Mouse (Mus musculus) lung, embryonic 14.5 days (tissue): ENCODE results near the gene Pde4d. TPM values are rescaled to one million over a fixed set of nuclear protein-coding genes. Genes with fewer than 3 reads are reported as not detected.

Source experiments
- ATAC-seq: fragments of 200-750 bp; cut with Nextera tagmentation; 2 replicates; pipeline ENCODE4 v1.8.0; 2017; ENCODE audit warnings: mild to moderate bottlenecking, moderate TSS enrichment, moderate library complexity; ENCODE audit not compliant: insufficient read depth
- DNase-seq: peaks from one replicate; pipeline ENCODE4 v3.0.0-alpha.2; 2015
- H3K27ac ChIP-seq: fragments of 300-500 bp; sonication (generic); 2 replicates; pipeline ENCODE4 v1.5.1; 2014; ENCODE audit warnings: low read depth, mild to moderate bottlenecking, moderate library complexity
- H3K27me3 ChIP-seq: fragments of 300-500 bp; sonication (generic); 2 replicates; pipeline ENCODE4 v1.6.1; 2014; ENCODE audit warnings: low read length, control low read depth; ENCODE audit not compliant: insufficient read depth
- H3K36me3 ChIP-seq: fragments of 300-500 bp; sonication (generic); 2 replicates; pipeline ENCODE4 v1.6.1; 2014; ENCODE audit warnings: control low read depth; ENCODE audit not compliant: insufficient read depth
- H3K4me1 ChIP-seq: fragments of 300-500 bp; sonication (generic); 2 replicates; pipeline ENCODE4 v1.6.1; 2014; ENCODE audit warnings: antibody characterized with exemption, control low read depth; ENCODE audit not compliant: insufficient read depth
- H3K4me2 ChIP-seq: fragments of 300-500 bp; sonication (generic); 2 replicates; pipeline ENCODE4 v1.6.1; 2014; ENCODE audit warnings: mild to moderate bottlenecking
- H3K4me3 ChIP-seq: fragments of 300-500 bp; sonication (generic); 2 replicates; pipeline ENCODE4 v1.5.1; 2014; ENCODE audit warnings: low read depth, low read length
- H3K9ac ChIP-seq: fragments of 300-500 bp; sonication (generic); 2 replicates; pipeline ENCODE4 v1.6.1; 2014
- H3K9me3 ChIP-seq: fragments of 300-500 bp; sonication (generic); 2 replicates; pipeline ENCODE4 v1.6.1; 2016; ENCODE audit warnings: low read depth, low read length, control low read depth
- CTCF ChIP-seq: IDR thresholded peaks from 2 replicates; pipeline ENCODE4 v1.5.1; 2016; ENCODE audit warnings: antibody characterized with exemption, low read depth
- WGBS: fragments of 180-500 bp; shearing (Covaris S2); extraction: QIAGEN DNeasy Blood & Tissue Kit; methylation state at CpG from one replicate; pipeline ENCODE4 v1.1.7; 2014; 5-methylcytosine and 5-hydroxymethylcytosine counted together
- polyA plus RNA-seq: library from polyadenylated mRNA; unstranded; fragments of >200 nt; fragmentation: Nextera tagmentation; extraction: Ambion mirVana; gene quantifications from 2 replicates; pipeline ENCODE4 v1.2.1, GENCODE M21; 2014

Gene Pde4d
- polyA plus RNA-seq, 1 experiment from 2014 or later, result 16.2 TPM

- ATAC-seq, result no peak
- 72% methylated on average over 3 of the region's 3 CpGs for WGBS
- H3K4me3 ChIP-seq, result no peak overlapping the region
- no peak overlapping the region for H3K27ac ChIP-seq
- no peak for DNase-seq
- H3K36me3 ChIP-seq, result no peaks in the 10 kb centered on the region
- no peak overlapping the region for H3K4me2 ChIP-seq
- no peaks in the 10 kb centered on the region for H3K27me3 ChIP-seq
- no peak overlapping the region for H3K9ac ChIP-seq
- TF ChIP-seq CTCF, result no peak
- no peaks in the 10 kb centered on the region for H3K9me3 ChIP-seq
- no peaks in the 10 kb centered on the region for H3K4me1 ChIP-seq
Observed at GRCm38 (mm10) chr13:109407371-109407770, 957.6 kb downstream of the Pde4d start.

- Histone ChIP-seq H3K27ac (no peak overlapping the region), H3K27me3 (no peaks in the 10 kb centered on the region), H3K9ac (no peak overlapping the region), H3K36me3 (no peaks in the 10 kb centered on the region), H3K4me2 (no peak overlapping the region), H3K9me3 (peaks cover 4% of the 10 kb centered on the region; the same call in 1 of the 2 replicates), H3K4me1 (no peaks in the 10 kb centered on the region; the same call in 1 of the 2 replicates), H3K4me3 (no peak overlapping the region)
- no peak for TF ChIP-seq CTCF
- WGBS, result 91% methylated on average over 3 of the region's 3 CpGs
- no peak for ATAC-seq
- DNase-seq, result no peak
Observed at GRCm38 (mm10) chr13:109420426-109420825, 970.7 kb downstream of the Pde4d start.

- TF ChIP-seq CTCF, result no peak
- Histone ChIP-seq H3K4me1 (no peaks in the 10 kb centered on the region; the same call in 1 of the 2 replicates), H3K9ac (no peak overlapping the region), H3K27me3 (no peaks in the 10 kb centered on the region), H3K4me3 (no peak overlapping the region), H3K27ac (no peak overlapping the region), H3K9me3 (peaks cover 4% of the 10 kb centered on the region; the same call in 1 of the 2 replicates), H3K4me2 (no peak overlapping the region), H3K36me3 (no peaks in the 10 kb centered on the region)
- DNase-seq (no peak), ATAC-seq (no peak)
- 5% methylated on average over 2 of the region's 2 CpGs for WGBS
Observed at GRCm38 (mm10) chr13:109424906-109425305, 975.2 kb downstream of the Pde4d start.

DNA sequence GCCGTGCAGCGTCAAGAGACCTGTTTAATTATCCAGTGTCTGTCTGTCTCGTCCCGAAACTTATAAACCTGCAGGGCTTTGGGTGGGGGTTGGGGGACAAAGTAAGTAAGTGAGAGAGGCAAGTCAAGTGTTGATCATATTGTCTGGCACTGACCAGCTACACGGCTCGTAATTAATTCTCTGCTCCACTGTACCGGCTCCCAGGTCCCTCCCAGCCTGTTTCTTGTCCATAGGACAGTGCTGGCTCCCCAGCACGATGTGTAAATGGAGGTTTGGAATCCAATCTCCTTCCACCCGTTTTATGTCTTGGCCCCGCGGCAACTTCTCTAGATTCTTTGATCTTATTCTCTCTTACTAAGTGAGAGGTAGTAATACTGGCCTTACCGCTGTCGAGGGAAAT lies 975.8 kb downstream of the Pde4d start:
- no peak overlapping the region for H3K9ac ChIP-seq
- no peaks in the 10 kb centered on the region for H3K27me3 ChIP-seq
- no peaks in the 10 kb centered on the region for H3K36me3 ChIP-seq
- no peaks in the 10 kb centered on the region; the same call in 1 of the 2 replicates for H3K4me1 ChIP-seq
- H3K27ac ChIP-seq, result no peak overlapping the region
- no peak for TF ChIP-seq CTCF
- ATAC-seq, result no peak; the same call in 1 of the 2 replicates
- peaks cover 4% of the 10 kb centered on the region; the same call in 1 of the 2 replicates for H3K9me3 ChIP-seq
- H3K4me2 ChIP-seq, result no peak overlapping the region
- no peak overlapping the region for H3K4me3 ChIP-seq
- 48% methylated on average over 13 of the region's 13 CpGs for WGBS
- no peak for DNase-seq

DNA sequence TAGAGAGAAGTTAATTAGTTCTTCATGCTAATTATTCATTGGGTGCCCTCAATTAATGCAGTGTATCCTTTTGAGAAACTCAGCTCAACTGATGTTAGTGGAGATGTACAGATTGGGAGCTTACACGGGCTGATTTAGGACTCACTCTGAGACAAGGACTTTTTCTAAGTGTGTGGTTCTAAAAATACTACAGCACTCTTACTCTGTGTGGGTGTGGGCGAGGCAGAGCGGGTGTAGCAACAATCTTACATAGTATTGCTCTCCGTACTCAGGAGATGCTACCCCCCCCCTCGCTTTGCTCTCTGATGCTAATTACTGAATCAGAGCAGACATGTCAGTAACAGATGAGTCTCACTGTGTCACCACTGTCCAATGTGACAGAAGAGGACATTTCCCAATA lies 976.3 kb downstream of the Pde4d start:
- Histone ChIP-seq H3K4me3 (no peak overlapping the region), H3K27me3 (no peaks in the 10 kb centered on the region), H3K4me2 (no peak overlapping the region), H3K4me1 (no peaks in the 10 kb centered on the region; the same call in 1 of the 2 replicates), H3K36me3 (no peaks in the 10 kb centered on the region), H3K9ac (no peak overlapping the region), H3K9me3 (peaks cover 4% of the 10 kb centered on the region; the same call in 1 of the 2 replicates), H3K27ac (no peak overlapping the region)
- TF ChIP-seq CTCF, result no peak
- ATAC-seq, result no peak
- 79% methylated on average over 5 of the region's 5 CpGs for WGBS
- DNase-seq, result no peak

DNA sequence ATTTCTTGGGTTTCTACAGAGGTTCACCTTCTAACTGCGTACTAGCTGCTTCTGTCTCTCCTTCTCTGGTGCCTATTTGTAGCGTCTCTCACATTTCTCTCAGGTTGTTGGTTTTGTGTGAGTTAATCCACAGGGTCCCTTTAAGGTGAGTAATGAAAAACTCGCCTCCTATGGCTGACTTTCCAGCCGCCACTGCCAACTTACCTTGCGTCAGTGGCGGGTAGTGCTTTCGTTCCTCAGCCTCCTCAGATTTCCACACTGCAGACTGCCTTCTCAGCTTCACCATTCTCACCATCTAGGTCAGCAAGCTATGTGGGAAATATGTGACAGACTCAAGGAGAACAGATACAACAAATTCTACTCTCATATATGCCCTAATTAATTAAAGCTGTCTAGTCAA lies 977.8 kb downstream of the Pde4d start:
- no peak overlapping the region for H3K27ac ChIP-seq
- ATAC-seq (no peak), DNase-seq (no peak)
- 61% methylated on average over 7 of the region's 7 CpGs for WGBS
- no peaks in the 10 kb centered on the region for H3K36me3 ChIP-seq
- no peaks in the 10 kb centered on the region for H3K9me3 ChIP-seq
- no peak overlapping the region for H3K9ac ChIP-seq
- H3K27me3 ChIP-seq, result no peaks in the 10 kb centered on the region
- no peaks in the 10 kb centered on the region; the same call in 1 of the 2 replicates for H3K4me1 ChIP-seq
- no peak overlapping the region for H3K4me2 ChIP-seq
- H3K4me3 ChIP-seq, result no peak overlapping the region
- TF ChIP-seq CTCF, result no peak

DNA sequence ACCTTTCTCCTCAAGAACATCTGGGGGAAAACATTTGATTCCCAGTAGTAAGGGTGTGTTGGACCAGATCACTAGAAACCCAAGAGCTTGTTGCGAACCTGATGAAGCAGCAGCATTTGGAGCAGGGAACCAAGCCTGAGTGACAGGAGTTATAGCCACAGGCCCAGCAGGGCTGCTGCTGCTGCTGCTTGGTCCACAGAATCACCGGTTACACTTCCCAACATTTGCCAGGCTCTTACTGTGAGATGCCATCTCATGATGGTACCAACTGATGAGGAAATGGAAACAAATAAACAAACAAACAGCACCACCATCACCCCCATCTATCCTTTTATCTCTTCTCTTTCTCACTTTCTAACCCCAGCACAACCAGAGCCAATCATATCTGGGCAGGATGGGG lies 979.8 kb downstream of the Pde4d start:
- Histone ChIP-seq H3K27ac (no peak overlapping the region), H3K36me3 (no peaks in the 10 kb centered on the region), H3K4me1 (no peaks in the 10 kb centered on the region; the same call in 1 of the 2 replicates), H3K9ac (no peak overlapping the region), H3K27me3 (no peaks in the 10 kb centered on the region), H3K9me3 (no peaks in the 10 kb centered on the region), H3K4me3 (no peak overlapping the region), H3K4me2 (no peak overlapping the region)
- DNase-seq (no peak), ATAC-seq (no peak)
- WGBS, result 72% methylated on average over 2 of the region's 2 CpGs
- TF ChIP-seq CTCF, result no peak
